Mouse (Mus musculus) right cerebral cortex, adult 2 months (tissue): ENCODE data around the gene Ppp1r13b.
"Not testable (repeated sequence)": the region's sequence is repeated elsewhere in the genome, so short reads cannot be mapped to it uniquely, and the experiment has no call there.

ENCODE experiments used
- DNase-seq, 2 experiments: peaks; one replicate each; pipeline ENCODE4 v3.0.0; 2021 to 2022; ENCODE audit warnings: low spot score in 2 of 2

Ppp1r13b gene

DNA sequence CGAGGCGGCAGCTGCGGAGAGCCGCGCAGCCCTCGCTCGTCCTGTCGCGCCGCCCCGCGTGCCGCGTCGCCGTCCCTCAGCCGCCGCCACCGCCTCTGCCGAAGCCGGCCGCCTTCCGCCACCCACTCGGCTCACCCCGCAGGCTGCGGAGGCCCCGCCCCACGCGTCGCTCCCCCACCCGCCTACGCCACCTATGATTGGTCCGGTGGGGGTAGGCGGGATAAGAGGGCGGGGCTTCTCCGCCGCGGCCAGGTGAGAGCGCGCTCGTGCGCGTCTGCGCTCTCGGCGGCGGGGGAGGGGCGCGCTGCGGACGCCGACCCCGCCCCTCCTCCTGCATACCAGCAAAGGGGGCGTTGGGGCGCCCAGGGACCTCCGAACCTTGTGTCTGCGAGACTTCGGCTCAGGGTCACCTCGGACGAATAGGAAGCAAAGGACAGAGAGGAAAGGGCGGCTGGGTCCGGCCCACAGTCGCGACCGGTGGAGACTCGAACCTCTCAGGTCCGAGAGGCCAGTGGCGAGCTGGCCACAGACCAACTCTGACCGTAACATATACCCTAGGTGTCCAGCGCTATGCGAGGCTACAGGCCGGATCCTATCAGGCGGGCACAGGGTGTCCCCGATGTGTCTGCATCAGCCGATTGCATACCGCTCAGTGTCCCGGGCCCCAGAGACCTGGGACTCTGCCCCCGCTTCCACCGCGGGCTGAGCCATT is at the start of gene Ppp1r13b:
Ppp1r13b (minus strand) TSS at position 141 of the 712 bp plus-strand sequence.
- DNase-seq: peak; percentile 76 to 82

DNA sequence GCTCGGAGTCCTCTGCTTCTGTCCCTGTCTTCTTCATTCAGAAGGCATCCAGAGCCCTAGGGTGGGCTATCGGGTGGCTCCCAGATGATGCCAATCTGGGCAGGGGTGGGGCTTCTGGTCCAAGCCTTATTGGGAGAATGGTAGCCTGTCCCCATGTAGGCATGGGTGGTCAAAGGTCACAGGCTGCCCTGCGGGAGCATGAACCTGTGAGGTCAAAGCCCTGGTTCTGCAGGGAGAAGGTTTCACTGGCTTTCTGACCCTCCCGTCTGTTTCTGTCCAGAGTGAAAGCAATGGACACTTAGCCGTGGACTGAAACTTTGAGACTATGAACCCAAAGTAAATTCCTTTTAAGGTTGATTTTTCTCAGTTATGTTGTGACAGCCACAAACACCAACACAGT is 48.3 kb upstream of the Ppp1r13b start:
- DNase-seq: no peak

DNA sequence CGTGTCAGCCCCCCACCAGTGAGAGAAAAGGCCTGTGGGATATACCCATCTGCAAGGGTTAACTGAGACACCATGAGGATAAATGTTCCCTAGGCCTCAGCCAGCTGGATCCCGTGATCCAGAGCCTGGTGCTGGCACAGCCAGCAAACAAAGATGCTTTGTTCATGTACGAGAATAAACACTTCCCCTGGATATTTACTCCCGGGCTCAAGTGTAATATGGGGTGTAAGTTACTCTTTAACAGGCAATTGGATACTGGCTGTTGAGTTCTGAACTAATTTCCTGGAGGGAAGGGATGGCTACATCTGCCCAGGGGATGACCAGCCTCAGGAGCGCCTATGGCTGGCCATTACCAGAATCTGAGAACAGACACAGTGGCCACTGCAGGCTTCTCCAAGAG is 43.8 kb upstream of the Ppp1r13b start:
- no peak for DNase-seq

DNA sequence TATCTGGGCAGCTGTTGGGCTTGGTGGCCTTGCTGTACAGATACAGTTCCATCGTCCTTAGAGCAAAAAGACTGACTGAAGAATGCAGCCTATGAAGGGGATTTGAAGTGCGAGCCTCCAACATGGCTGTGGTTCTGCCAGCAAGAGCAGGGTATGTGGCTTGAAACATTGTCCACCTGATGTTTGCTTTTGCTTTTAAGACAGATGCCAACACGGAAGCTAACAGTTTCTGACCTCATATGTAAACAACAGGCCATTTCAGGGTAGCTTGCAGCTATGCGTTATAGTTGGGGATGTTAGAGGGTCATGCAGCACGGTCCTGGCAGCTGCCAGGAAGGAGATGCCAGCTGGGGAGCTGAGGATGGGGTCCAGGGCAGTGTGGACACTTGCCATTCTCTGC is 42.6 kb upstream of the Ppp1r13b start:
- no peak for DNase-seq

DNA sequence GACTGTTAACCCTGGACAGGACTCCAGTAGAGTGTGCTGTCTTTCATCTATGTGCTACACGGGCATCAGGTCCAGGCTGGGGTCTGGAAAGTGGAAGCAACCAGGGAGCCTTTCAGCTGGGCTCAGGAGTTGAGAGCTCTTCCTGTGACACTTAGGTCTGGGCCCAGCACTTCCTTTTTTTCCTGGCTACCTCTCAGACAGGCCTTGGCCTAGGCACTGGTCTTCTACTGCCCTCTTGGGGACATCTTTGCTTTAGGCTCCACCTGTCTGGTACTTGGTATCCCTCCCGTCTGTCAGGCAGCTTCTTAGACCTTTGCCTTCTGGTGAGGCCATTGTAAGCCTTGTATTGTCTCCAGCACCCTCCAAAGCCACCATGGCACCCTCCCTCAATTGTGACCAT is 38.8 kb upstream of the Ppp1r13b start:
- DNase-seq: peak; percentile 27 to 29

DNA sequence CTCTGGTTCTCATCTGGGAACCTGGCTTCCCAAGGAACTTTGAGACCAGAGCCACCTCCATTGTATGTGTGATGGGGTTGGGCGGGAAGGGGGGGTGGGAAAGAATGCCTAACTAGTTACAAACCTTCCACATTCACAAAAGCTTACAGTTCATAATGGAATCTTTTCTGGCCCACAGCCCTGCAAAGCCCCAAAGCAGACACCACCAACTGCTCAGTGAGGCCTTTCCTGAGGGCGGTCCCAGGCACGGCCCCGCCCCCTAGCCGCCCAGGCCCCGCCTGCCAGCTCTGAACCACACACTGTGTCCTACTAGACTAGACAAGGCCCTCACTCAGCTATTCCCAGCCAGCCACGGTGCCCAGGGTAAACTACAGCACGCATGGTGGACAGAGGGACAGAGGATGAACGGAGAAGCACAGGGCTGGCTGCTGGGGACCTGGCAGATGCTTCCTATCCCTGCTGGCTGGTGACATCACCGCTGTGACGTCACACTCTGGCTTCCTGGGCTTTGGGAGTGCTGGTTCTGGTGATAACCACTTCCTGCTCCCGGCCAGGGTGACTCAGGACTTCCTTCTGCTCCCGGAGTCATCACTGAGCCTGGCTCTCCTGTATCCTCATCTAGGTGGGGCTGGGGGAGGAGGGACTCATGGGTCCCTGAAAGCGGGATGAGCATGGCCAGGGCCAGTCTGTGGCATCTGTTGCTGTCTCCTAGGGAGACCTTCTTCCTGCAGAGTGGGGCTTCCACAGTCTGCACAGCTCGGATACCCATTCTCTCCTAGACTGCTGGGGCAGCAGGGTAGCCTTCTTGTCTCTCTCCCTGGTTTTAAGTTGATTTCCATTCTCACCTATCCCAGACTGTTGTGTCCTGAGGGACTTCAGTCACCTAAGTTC is 38.1 kb upstream of the Ppp1r13b start:
- DNase-seq: not testable (repeated sequence)

DNA sequence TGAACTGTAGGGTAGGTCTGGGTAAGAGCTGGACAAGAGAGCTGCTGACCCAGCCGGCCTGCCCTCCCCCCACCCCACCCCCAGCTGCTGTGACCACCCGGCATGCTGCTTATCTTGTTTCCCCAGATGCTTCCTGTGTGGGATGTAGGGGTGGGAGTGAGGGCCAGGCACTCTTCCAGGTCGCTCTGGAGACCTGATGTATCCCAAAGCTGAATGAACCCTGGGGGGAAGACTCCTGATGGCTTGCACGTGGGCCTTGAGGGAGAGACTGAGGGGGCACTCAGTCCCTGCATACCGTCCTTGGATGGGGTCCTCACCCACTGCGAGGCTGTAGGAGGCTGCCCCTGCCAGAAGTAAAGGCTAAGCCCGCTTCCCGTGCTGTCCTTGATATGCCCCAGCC is 37.2 kb upstream of the Ppp1r13b start:
- no peak for DNase-seq

DNA sequence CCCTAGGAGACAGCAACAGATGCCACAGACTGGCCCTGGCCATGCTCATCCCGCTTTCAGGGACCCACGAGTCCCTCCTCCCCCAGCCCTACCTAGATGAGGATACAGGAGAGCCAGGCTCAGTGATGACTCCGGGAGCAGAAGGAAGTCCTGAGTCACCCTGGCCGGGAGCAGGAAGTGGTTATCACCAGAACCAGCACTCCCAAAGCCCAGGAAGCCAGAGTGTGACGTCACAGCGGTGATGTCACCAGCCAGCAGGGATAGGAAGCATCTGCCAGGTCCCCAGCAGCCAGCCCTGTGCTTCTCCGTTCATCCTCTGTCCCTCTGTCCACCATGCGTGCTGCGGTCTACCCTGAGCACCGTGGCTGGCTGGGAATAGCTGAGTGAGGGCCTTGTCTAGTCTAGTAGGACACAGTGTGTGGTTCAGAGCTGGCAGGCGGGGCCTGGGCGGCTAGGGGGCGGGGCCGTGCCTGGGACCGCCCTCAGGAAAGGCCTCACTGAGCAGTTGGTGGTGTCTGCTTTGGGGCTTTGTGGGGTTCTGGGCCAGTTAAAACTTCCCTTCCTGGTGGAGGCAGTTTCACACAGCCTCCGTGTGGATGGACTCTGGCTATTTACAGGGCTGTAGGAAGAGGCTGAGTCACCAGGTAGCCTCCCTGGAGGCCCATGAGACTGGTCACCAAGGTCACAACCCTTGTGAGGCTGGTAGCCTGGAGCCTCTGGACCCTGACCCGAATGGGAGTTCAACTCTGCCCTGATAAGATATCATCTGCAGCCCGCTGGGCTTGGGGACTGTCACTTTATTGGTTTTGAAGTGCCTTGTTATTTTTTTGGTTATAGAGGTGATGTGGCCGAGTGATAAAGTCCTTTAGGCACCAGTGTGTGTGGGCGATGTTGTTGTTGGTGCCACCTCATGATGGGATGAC is 36.4 kb upstream of the Ppp1r13b start:
- not testable (repeated sequence) for DNase-seq

DNA sequence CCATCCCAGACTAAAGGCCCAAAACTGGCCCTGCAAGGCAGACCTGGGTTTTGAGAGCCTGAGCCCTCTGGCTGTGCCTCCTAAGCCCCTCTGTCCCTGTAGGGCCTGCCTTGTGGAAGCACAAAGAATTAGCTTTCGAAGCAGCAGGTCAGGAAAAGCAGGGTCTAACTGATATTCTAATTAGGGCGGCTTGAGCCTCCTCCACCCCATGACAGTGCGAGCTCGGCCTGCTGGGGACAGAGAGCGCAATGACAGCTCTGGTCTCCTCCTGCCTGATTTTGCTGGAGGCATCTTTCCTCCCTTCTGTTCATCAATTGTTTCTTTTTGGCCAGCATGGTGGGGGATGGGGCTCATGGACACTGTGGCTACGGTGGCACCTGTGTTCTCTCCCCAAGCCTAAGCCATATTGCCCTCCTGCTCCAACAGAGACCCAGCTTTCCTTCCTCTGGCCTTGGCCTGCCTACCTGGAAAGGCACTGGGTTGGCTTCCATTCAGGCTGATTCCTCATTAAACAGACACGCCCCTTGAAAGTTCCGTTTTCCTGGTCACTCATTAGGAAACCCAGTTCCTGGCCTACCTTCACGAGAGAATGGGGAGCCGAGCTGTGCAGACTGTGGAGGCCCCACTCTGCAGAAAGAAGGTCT is 35.6 kb upstream of the Ppp1r13b start:
- no peak for DNase-seq

DNA sequence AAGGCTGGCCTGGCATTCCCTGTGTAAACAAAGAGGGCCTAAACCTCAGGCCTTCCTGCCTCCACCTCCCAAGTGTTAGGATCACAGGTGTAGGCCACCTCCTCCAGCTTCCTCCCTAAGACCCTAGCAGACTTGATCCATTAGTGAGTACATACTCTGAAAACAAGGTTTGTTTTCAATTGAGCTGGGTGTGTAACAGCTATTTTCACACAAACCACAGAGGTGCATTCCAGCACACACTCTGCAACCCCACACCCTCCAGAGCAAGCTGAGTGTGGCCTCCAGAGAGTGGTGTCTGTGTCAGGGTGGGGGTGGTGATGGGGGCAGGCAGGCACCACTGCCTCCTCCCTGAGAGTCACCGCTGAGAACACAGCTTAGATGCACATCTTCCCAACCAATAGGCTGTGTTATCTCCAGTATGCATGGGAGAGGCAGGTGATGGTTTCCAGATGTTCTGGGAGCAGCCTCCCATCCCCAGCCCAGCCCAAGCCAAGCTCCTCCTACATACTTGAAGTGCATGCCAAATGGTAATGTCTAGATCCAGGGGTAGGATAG is 30.8 kb upstream of the Ppp1r13b start:
- no peak for DNase-seq

DNA sequence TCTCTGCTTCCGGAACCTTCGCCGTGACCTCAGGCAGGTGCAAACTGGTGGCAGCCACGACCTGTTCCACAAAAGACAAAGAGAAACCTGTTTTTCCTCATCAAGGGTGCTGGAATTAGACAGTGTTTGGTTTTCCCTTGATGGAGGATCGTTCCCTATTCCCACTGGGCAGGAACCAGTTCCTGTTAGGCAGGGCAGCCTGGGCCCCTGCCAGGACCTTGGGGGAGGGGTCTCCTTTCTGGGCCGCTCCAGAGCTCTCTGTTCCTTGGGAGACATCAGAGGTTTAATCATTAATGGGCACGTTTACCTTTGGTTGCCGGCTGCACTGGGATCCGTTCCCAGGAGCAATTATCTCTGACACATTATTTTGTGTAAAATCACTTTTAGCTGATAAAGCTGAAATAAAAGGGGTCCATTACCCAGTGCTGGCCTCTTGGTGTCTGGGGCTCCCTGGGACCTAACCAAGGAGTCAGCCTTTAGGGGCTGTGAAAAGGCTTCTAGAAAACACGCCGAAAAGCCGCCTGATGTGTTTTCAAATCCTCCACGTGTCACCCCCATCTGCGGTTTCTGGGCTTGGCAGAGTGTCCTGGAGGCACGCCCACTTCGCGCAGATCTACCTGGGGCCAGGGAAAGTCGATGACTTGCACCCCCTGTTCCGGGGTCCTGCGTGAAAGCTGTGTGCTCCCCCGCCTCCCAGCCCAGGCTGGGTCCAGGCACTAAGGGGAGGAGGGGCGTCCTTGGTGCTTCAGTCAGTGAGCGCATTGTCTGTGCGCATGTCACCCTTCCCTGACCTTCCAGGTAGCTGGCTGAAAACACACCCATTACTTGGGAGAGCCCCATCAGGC is 29.0 kb upstream of the Ppp1r13b start:
- DNase-seq: no peak

DNA sequence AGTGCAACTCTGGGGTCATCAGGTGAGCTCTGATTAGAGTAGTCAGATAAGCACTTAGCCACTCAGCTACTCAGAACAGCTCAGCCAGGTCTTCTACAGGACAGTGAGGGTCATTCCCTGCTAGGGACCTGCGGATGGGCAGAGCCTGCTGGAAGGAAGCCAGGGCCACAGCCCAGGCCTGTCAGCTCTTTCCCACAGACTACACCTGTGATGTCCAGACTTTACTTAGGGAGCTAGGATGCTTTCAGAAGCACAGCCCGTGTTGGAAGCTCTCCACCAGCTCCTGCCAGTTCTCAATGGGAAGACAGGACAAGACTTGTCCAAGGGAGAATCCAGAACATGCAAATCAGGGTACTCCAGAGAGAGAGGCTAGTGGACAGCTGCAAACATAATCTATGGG is 26.1 kb upstream of the Ppp1r13b start:
- DNase-seq: no peak

DNA sequence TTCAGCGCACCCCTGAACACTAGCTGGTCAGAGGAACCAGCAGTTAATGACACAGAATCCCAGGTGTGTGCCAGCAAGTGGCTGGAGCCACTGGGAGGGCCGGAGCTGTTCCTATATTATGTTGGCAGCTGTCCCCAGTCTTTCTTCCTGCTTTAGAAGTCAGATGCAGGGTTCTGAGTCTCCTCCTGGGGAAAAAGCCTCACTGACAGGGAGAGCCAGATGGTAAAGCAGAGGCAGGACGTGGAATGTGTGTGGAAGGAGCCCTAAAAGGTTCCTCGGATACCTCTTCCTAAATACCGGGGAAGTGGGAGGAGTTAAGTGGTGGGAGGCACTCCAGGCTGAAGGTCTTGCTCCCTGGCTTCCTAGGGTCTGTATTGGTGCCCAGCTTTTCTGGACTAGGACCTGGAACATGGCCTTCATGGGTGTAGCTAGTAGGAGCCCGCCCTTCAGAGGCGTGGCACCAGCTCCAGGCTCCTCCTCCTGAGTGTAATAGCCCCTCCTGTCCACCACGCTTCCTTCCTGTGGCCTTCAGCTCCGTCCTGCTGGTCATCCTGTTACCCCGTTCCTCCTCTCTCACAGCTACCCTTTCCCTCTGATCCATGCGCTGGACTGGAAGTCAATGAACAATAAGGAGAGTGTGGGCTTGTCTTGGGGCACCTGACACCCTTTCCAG is 25.3 kb upstream of the Ppp1r13b start:
- peak in 1 of 2 experiments; percentile 14 for DNase-seq

DNA sequence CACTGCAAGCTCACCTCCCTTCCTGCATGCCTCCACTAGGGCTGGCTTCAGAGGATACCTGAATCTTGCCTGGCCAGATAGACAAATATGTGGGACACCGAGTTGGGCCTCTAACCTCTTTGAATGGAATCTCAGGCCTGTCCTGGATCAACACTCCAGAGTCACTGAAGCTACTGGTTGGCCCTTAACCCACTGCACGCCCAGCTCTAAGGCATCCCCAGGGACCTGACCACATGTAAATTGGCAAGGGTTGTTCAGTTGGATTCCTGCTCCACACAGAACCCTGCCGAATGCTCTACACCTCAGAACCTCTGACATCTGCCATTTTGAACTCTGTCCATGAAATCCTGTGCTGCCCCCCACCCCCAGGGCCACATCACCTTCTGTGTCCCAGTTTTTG is 24.6 kb upstream of the Ppp1r13b start:
- no peak for DNase-seq

DNA sequence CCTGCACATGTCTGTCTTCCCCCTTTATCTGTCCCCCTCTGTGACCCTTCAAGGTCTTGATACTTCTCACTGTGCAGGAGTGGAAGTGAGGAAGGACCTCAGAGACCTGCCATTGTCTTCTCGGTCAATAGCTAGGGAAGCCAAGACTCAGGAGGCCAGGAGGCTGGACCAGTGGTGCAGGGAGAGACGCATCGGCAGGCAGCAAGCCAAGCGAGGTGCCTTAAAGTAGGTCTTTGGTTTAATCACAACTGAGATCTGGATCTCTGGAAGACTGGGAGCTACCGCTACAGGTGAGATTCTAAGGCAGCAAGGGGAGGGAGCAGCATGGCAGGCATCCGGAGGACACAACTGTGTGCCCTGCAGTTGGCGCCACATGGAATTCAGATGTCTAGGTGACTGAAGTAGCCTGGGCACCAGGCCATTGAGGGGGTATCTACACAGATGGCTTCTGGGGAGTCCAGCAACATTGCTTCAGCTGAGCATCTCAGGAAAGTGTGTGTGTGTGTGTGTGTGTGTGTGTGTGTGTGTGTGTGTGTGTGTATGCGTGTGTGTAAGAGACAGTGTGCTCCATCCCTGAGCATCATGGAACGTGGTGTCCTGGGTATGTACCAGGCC is 23.6 kb upstream of the Ppp1r13b start:
- DNase-seq: no peak

DNA sequence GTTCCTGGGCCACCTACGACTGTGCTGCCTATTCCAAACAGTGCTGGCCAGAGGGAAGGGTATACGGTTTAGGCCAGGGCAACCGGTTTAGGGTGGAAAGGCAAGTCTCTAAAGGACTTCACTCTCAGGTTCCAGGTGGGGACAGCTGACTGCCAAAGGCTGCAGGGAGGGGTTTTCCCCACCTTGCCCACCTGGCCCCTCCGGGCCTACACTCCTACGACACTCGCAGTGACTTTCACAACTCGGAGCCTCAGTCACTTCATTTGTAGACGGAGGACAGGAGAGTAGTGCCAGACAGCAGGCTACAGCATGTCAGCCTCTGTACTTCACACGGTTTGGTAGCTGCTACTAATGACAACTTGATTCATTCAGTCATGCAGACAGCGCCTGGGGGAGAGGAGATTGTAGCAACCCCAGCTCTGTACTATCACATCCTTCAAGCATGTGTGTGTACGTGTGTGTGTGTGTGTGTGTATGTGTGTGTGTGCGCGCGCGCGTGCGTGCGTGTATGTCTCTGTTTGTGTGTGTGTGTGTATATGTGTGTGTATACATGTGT is 20.6 kb upstream of the Ppp1r13b start:
- DNase-seq: no peak

DNA sequence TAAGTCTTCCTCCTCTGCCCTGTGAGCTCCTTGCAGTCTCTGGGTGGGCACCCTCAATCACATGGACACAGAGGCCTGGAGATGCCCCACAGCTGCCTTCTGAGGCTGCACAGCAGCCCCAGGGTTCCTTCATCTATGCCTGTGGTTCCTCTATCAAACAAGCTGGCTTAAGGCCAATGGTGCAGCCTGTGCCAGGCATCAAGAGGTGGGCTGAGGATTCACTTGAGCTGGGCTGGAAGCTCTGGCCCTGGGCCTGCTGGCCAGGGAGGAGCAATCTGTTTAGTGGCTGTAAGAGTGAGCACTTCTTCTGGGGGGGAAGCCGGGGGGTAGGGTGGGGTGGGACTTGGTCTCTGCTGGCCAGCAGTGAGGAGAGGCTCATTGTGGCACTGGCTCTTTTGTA is 19.4 kb upstream of the Ppp1r13b start:
- DNase-seq: no peak

DNA sequence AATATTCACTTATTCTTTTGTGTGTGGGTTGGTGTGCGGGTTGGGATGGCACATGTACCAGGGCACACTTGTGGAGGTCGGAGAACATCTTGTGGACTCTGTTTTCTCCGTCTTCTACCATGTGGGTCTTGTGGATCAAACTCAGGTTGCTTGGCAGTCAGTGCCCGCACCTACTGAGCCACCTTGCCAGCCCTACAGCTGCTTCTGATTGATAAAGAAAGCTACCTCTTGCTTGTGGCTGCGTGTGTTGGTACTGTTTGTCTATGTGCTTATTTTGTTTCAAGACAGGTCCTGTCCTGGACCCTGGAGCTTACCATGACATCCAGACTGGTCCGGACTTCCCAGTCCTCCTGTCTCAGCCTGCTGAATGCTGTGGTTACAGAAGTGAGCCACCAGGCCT is 15.2 kb upstream of the Ppp1r13b start:
- DNase-seq: no peak

DNA sequence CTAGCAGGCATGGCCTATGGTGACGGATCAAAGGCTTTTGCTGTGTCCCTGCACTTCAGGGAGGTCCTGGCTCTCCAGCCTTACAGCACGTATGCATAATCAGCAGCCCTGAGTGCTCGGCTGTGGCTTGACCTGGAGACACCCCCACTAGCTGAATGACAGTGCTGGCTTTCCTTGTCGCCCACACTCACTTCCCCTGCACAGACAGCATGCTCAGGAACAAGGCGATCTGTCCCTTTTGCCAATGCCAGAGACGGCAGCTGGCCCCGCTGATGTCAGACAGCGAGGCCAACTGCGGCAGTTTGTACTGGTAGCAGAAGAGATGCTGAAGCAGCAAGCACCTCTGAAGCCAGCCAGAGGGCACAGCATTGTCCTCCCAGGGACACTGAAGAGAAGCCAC is 12.1 kb upstream of the Ppp1r13b start:
- peak; percentile 41 to 45 for DNase-seq
